Mouse (Mus musculus): ENCODE results near the gene Gm40193. TPM values are rescaled to one million over a fixed set of nuclear protein-coding genes. Genes with fewer than 3 reads are reported as not detected.
"Not testable (repeated sequence)": the region's sequence is repeated elsewhere in the genome, so short reads cannot be mapped to it uniquely, and the experiment has no call there.

Gm40193 gene
- total RNA-seq (2021) = not detected
- long read RNA-seq, experiment 1 = 0 reads
- long read RNA-seq, experiment 2 = 0 reads

- no peak for DNase-seq (ENCODE audit: low spot score)
Observed at GRCm38 (mm10) chr11:70532839-70533238, at the start of gene Gm40193. TSS of gene Gm40193 (minus strand) at chr11:70532939.

GRCm38 (mm10) chr11:70582196-70582595 is 49.5 kb upstream of the Gm40193 start:
- DNase-seq (ENCODE audit: low spot score) = no peak

- no peak for DNase-seq (ENCODE audit: low spot score)
Observed at GRCm38 (mm10) chr11:70580921-70581320, 48.2 kb upstream of the Gm40193 start.

GRCm38 (mm10) chr11:70580358-70580720 is 47.6 kb upstream of the Gm40193 start:
- DNase-seq (ENCODE audit: low spot score) = no peak

- DNase-seq (ENCODE audit: low spot score) = no peak
Observed at GRCm38 (mm10) chr11:70579710-70580357, 47.1 kb upstream of the Gm40193 start.

GRCm38 (mm10) chr11:70578962-70579361 is 46.2 kb upstream of the Gm40193 start:
- DNase-seq (ENCODE audit: low spot score) = no peak

- DNase-seq (ENCODE audit: low spot score) = no peak
Observed at GRCm38 (mm10) chr11:70577201-70577600, 44.5 kb upstream of the Gm40193 start.

GRCm38 (mm10) chr11:70573872-70574271 is 41.1 kb upstream of the Gm40193 start:
- no peak for DNase-seq (ENCODE audit: low spot score)

GRCm38 (mm10) chr11:70572348-70572902 is 39.7 kb upstream of the Gm40193 start:
- no peak for DNase-seq (ENCODE audit: low spot score)

GRCm38 (mm10) chr11:70571641-70572040 is 38.9 kb upstream of the Gm40193 start:
- DNase-seq (ENCODE audit: low spot score) = no peak

- DNase-seq (ENCODE audit: low spot score) = not testable (repeated sequence)
Observed at GRCm38 (mm10) chr11:70570614-70571013, 37.9 kb upstream of the Gm40193 start.

- no peak for DNase-seq (ENCODE audit: low spot score)
Observed at GRCm38 (mm10) chr11:70566586-70566985, 33.8 kb upstream of the Gm40193 start.

GRCm38 (mm10) chr11:70564276-70564873 is 31.6 kb upstream of the Gm40193 start:
- DNase-seq (ENCODE audit: low spot score) = no peak

GRCm38 (mm10) chr11:70563470-70564275 is 30.9 kb upstream of the Gm40193 start:
- DNase-seq (ENCODE audit: low spot score) = no peak

- DNase-seq (ENCODE audit: low spot score) = no peak
Observed at GRCm38 (mm10) chr11:70562995-70563469, 30.3 kb upstream of the Gm40193 start.

- peak; percentile 86 for DNase-seq (ENCODE audit: low spot score)
Observed at GRCm38 (mm10) chr11:70562287-70562994, 29.7 kb upstream of the Gm40193 start, which contains the start of gene Mink1. TSS of gene Mink1 (plus strand) at chr11:70562881.

GRCm38 (mm10) chr11:70561937-70562286 is 29.2 kb upstream of the Gm40193 start:
- DNase-seq (ENCODE audit: low spot score) = no peak

GRCm38 (mm10) chr11:70557545-70557944 is 24.8 kb upstream of the Gm40193 start:
- DNase-seq (ENCODE audit: low spot score) = no peak

- no peak for DNase-seq (ENCODE audit: low spot score)
Observed at GRCm38 (mm10) chr11:70553940-70554339, 21.2 kb upstream of the Gm40193 start.

GRCm38 (mm10) chr11:70551526-70551925 is 18.8 kb upstream of the Gm40193 start:
- DNase-seq (ENCODE audit: low spot score) = no peak

- peak; percentile 59 for DNase-seq (ENCODE audit: low spot score)
Observed at GRCm38 (mm10) chr11:70544496-70544895, 11.8 kb upstream of the Gm40193 start.

Measured in gastrocnemius, adult 18-20 months (tissue).